Mouse (Mus musculus) 3134 (cell line): ENCODE data around the gene P3h3.
"Not testable (repeated sequence)": the region's sequence is repeated elsewhere in the genome, so short reads cannot be mapped to it uniquely, and the experiment has no call there.

ENCODE experiments used
- DNase-seq: peaks from one replicate; pipeline ENCODE4 v3.0.0-alpha.2; 2011; ENCODE audit warnings: low spot score; ENCODE audit not compliant: insufficient read length; ENCODE audit errors: extremely low read depth

Gene P3h3

DNA sequence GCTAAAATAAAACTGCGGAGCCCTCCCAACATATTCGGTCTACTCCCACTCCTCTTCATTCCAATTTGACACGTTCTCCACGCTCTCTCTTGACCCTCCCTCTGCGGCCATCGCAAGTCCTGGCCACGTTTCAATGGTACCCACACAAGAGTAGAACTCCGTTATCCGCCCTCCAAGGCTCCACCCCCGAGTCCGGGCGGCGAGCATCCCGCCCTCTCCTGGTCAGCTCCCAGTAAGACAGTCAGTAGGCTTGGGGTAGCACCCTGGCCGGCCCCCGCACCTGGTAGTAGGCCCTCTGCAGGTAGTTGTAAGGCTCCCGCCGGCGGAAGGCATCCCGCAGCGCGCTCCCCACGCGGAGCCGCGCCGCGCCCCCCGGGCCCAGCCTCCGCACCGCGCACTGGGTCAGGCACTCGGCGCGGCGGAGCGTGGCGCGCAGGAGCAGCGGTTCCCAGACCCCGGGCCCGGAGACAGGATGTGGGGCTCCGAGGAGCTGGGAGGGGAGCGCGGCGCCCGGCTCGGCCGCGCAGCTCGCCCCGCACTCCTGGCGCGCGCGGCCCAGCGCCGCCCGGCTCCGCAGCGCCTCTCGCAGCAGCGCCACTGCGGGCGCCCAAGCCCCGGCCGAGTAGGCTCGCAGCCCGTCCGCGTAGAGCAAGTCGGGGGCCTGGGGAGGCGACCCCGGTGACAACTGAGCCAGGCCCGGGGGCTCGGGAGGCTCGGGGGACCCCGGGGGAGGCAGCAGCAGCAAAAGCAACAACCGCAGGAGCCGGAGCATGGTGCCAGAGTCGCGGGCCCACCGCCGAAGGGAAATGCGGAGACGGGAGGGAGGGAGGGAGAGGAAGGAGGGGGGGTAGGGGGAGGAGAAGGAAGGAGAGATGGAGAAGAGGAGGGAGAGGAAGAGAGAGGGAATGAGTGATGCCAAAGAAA lies at the start of gene P3h3:
Gene P3h3 (minus strand): TSS at position 837 of the 924 bp plus-strand sequence.
- peak; percentile 75 for DNase-seq

DNA sequence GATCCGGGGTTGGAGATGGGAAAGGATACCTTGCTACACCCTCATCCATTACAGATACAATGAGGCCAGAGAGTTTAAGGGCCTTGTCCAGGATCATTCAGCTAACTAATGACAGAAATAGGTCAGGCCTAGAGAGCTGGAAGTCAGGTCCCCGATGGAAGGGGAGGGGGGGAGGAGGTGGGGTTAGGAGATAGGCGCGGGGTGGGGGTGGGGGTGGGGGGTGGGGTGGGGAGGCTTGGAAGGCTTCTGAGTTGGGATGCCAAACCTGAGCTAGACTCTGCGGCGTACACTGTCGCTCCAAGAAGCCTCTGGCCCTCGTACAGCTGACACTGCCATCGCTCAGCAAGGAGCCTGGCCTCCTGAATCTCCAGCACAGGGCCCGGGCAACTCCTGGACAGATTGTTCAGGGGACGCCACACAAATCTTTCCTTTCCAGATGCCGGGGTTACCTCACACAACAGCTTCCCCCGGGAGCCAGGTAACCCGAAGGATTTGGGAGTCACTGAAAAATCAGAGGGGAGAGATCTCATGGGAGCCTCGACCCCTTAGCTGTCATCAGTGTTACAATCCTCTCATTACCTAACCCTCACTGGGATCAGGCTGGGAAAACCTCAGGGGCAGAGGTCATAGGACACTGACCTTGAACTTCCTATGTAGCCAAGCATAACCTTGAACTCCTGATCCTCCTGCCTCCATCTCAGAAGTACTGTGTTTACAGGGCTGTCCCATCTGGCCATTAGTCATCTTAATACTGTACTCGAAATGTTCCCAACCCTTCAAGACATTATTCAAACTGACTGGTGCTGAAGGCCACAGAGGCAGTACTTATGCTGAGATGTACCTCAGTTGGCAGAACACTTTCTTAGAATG lies 47.7 kb upstream of the P3h3 start:
- no peak for DNase-seq

DNA sequence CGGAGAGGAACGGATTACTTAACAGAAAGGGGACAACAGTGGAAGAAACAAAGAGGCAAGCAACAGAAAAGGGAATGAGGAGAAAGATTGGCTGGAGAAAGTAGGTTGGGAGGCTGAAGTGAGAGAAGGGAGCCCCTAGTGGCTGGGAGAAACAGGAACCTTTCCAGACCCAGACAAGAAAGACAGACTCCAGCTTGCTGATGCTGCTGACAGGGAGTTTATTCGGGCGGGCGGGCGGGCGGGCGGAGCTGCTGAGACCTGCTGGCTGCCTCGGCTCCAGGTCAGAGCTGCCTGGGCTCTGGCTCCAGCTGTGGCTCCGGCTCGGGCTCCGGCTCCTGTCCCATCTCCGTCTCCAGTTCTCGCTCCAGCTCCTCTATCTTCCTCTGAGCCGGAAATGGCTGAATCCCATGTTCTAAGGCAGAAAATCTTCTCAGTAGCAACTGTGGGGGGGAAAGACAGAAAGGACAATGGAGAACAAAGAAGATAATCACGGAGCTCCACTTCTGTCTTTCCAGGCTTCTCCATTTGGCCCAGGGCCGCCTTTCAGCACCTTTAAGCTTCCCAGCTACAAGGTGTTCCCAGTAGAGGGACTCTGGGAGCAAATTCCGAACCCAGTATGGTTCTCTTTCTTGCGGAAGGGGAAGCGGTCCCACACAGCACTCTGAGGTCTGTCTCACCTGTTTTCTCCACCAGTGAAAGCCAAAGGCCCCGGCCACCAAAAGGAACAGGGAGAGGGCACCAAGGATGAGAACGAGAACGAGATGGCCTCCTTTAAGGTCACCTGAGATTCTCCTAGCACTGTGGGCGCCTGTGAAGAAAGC lies 46.8 kb upstream of the P3h3 start:
- no peak for DNase-seq

DNA sequence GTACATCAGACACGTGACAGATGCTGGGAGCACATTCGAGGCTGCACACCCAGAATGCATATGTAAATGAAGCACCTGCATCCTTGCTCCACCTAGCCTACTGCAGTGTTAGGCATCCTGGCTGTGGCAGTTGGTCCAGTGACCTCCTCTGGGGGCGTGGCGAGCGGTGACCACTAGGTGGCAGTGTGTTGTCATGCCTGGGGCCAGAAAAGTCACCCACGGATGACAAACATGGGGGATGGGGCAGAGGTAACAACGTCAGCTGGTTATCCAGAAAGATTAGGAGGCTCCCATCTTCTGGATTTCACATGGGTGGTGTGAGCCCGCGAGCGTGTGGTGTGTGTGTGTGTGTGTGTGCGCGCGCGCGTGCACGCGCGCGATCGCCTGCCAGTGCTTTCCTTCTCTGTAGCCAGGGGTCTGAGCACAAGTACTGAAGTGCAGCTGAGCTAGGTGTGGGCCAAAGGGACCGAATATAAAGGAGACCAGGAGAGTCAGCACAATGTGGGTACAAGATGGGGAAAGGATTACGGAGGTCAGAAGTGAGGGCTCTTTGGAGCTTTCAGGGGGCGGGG lies 46.1 kb upstream of the P3h3 start:
- peak; percentile 86 for DNase-seq

DNA sequence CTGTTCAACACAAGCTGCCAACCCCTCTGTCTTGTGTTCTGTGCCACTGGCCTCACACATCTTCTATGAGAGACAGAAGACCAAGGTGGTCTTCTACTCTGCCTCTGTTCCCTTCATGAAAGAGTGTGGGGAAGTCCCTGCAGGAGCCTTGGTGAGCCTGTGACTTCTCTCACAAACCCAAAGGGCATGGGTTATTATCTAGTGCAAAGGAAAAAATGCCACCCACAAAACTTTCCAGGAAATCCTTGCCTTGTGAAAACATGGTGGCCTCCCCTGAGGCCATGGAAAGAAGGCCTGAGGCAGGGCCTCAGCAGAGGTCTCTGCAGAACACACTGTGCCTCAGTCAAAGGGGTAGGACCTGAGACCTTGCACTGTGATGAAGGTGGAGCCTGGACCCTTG lies 44.3 kb upstream of the P3h3 start:
- no peak for DNase-seq

DNA sequence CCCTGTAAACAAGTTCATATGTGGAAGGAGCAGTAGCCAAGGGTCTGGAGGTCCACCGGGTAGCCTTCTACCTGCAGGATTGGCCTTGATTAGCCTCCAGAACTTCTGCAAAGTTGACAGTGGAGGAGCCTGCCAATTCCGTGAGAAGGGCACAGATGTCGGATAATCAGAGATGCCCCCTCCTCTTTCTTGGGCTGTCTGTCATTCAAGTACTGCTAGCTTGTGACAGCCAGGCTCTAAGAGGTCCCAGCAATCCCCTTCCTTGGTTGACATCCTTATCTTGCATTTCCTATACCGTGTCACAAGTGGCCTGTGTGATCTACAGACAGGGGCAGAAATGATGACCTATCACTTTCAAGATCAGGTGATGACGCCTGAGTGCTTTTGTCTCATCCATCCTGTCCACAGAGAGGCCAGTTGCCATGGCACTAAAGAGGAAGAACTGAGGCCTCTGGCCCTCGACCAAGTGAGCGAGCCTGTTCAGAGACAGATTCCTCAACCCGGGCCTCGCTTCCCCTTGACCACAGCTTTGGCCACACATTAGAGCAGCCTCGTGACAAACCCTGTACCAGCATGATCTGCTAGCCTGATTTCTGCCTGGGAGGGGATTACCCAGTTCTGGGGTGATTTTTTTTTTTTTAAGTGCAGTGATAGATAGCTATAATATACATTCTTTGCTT lies 43.4 kb upstream of the P3h3 start:
- DNase-seq, result peak; percentile 32

DNA sequence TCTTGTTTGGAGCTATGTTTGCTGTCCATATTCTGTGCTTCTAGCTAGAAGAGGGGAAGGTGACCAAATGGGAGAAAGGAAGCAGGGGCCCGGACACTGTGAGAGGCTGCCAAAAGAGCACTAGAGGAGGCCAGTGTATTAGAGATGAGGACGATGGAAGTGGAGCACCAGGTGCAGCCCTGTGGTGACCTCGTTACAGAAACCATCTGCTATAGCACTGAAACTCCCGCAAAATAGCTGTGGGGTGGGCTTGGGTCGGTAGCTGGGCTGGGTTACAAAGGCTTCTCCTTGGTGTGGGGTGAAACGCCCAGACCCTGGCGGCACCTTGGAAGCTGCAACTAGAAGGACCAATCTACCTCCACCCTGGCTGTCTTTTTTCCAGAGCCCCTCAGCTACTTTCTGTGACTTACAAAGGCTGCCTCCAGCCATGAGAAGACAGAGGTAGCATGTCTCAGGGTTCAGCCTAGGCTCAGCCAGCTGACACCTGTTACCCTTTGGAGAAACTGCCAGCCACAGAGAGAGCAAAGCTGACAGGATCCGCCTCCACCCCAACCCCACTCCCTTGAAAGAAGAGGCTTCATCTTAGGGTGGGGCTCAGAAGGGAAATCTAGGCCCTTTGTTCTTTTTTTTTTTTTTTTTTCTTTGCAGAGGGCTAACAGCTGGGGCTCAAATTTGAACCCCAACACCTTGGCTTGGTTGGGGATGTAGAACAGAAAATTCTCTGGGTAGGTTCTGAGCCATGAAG lies 42.7 kb upstream of the P3h3 start:
- no peak for DNase-seq

DNA sequence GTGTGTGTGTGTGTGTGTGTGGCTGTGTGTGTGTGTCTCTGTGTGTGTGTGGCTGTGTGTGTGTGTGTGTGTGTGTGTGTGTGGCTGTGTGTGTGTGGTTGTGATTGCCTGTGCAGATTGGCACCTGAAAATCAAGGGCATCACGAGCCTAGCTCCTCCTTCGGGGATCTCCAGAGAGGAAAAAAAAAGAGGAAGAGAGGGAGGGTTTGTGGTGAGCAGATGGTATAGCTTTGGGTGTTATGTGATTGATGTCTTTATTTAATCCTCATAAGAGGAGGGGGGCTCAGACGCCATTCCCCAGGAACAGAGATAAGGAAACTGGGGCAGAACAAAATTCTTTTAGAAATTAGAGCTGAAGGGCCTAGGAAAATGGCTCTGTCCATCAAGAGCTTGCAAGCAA lies 40.8 kb upstream of the P3h3 start:
- no peak for DNase-seq

DNA sequence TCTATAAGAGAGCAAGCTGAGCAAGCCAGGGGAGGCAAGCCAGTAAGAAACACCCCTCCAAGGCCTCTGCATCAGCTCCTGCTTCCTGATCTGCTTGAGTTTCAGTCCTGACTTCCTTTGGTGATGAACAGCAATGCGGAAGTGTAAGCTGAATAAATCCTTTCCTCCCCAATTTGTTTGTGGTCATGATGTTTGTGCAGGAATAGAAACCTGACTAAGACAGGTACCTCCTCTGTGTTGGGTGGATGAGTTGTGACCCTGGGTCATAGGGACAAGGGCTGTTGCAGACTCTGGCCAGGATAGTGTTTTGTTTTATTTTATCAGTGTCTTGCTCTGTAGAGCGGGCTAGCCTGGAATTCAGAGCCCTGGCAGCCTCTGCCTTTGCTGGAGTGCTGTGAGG lies 36.6 kb upstream of the P3h3 start:
- not testable (repeated sequence) for DNase-seq

DNA sequence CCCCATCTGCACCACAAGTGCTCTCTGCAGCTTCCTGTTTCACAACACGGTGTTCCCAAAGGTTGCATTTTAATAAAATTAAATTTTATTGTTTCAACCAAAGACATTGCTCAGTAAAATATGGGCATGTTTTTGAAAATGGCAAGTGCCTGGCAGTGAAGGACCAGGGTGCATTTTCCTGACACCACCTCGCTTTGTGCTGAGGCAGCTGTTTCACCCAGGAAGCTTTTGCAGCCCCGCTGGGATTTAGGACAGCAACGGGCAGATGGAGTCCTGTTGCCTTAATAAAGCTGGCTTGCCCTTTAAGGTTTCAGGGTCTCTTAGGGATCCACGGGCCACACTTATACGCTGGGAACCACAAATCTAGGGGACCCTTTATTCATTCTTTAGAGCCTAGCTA lies 33.4 kb upstream of the P3h3 start:
- DNase-seq, result no peak

DNA sequence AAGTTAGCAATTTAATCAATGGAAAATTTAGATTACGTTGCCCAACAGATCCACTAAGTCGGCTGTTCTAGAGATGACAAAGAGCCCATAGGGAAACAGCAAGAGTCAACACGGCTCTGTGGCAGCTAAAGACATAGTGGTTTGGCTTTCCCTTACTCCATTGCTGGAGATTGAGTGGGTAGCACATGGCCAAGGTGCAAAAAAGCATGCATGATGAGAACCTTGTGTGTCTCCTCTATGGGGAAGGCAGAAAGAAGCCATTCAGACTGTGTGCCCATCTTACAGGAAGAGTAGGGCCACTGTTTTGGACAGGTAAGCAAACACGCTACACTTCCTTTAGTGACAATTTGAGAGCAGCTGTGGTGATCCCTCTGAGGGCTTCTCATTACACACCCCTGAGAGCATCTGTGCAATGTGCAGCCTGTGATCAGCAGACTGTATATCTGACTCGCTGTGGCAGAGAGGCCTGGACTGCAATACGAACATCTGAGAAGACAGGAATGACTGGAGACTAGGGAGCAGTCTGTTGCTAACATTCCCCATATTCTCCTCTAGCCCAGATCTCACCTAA lies 31.1 kb upstream of the P3h3 start:
- DNase-seq, result no peak

DNA sequence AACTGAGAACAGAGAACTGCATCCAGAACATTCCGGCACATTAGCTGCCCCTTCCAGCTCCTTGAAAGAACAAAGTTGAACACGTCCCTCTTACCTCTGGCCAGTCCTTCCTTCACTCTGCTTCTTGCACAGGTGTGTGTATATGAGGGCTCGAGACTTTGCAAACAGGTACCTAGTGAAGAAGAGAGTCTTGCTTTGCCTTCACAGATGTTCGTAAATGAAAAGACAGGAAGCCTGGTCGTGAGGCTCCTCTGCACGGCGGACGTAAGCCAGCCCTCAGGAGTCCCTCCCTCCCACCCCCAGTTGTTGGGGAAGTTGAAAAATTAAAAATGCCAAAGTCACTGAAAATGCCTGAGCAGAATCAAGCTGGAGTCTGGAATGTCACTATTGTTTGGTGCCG lies 30.4 kb upstream of the P3h3 start, which contains the start of gene Cd4:
Gene Cd4 (minus strand): TSS at position 236 of the 400 bp plus-strand sequence.
- DNase-seq, result no peak

DNA sequence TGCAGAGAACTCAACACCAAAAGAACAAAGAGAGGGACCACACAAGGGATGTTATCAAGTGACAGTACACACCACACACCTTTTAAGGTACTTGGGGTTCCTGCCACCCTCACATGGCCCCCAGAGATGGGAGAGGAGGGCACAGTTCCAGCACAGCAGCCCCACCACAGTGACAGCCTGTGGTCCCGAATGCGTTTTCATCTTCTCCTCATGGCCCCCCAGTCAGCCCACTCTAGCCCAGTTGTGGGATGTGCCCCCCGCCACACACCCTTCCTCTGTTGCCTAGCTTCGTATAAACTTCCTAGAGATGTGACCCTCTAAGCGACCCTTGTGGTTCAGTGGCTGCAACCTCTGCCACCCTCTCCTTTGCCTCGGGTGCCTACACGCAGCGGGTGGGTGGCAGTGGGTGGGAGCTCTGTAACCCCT lies 28.4 kb upstream of the P3h3 start:
- DNase-seq, result no peak

DNA sequence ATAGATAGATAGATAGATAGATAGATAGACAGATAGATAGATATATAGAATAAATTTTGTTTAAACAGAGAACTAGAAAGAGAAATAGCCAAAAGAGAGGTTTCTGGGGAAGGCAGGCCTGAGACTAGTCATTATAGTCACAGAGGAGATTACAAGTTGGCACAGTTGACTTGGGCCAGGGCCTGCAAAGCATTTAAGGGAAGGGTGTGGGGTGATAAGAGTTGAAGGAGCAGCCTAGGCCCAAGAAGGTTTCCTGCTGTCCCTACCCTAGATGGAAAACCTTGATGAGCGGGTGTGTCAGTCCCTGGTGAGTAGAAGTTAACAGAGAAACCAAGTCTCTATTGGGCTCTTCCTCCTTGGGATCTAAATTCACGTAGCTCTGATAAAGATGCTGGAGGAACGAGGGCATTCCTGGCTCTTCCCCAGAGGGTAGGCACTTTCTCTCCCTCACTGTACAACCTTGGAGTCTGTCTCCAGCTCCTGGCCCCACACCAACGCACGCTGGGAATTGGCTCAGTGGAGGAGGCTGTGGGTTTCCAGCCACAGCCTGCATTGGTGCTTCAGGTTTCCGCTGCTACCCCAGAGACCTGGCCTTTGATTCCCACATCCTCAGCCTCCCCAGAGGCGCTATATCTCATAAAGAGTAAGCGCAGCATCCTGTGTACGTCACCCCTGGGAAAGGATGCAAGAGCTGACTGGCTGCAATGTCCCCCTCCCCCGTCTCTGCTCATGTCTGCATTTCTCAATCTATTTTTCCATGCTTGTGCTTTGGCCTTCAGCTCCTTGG lies 27.4 kb upstream of the P3h3 start:
- DNase-seq, result no peak

DNA sequence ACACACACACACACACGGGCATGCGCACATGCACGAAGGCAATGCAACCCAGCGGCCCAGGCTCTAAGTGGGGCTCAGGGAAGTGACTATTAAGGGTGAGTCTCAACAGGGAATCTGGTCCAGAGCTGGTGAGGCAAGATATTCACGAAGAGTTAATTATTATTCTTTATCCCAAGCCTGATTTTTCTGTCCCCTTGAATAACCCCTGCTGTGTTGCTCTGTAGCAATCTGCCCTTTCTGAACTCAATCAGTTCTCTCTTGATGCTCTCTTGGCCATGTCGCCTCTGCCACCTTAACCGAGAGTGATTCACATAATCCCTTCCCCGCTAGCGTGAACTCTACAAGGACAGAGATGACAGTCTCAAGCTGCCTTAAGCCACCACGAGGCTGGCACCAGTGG lies 25.8 kb upstream of the P3h3 start:
- no peak for DNase-seq

DNA sequence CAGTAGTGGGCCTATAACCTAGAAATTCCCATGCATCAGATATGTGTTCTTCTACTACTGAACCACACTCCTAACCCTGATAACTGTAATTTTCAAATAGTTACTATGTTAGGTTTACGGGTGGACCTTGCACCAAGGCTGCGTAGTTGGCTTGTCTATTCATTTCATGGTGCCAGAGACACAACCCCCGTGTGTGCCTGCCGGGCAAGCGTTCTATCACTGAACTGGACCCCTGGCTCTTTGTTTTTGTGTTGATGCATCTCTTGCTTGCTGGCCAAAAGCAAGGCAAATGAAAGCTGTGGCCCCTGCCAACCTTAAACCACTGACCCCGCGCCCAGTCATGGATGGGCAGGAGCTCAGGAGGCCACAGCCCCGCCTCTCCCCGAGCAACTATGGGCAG lies 24.3 kb upstream of the P3h3 start:
- no peak for DNase-seq

DNA sequence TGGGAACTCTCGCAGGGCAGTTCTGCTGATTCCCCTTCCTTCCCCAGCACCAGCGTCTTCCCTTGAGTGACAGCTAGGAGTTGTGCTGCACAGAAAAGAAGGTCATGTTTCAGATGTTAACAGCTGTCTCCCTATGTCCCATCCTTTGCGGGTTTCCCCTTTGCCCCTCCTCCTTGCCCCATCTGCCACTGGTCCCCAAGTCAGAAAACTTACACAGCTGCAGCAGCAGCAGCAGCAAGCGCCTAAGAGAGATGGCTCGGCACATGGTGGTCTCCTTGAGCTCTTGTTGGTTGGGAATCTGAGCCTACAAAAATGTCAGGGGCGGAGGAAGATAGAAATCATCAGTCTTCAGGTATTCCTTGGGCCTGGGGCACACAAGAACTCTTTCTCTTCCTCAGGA lies 21.8 kb upstream of the P3h3 start:
- no peak for DNase-seq

DNA sequence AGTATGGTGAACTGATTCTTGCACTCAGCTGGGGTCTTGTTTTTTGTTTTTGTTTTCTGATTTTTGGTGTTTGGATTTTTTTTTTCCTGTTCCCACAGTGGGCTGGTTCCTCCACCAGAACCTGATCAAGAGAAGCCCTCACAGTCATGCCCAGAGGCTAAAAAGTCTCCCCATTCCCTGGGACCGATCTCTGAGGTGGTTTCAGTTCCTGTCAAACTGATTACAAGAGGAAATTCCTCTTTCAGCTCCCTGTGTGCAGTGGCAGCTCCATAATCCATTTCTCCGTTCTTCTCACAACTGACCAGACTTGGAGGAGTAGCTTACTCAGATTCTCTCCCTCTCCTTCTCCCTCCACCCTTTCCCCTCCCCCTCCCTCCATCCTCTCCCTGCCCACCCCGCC lies 16.8 kb upstream of the P3h3 start:
- DNase-seq, result no peak
